Mouse (Mus musculus) skeletal muscle tissue, adult 2 months (tissue): ENCODE results near the gene Ptpa.

Experiments used
- DNase-seq: peaks from one replicate; pipeline ENCODE4 v3.0.0-alpha.2; 2012; ENCODE audit warnings: low read depth, low spot score

Ptpa gene

GRCm38 (mm10) chr2:30463341-30463761 lies 47.5 kb downstream of the Ptpa start:
- no peak for DNase-seq

GRCm38 (mm10) chr2:30463904-30464330 lies 48.1 kb downstream of the Ptpa start:
- peak; percentile 86 for DNase-seq

GRCm38 (mm10) chr2:30464411-30464810 lies 48.6 kb downstream of the Ptpa start:
- peak; percentile 57 for DNase-seq

GRCm38 (mm10) chr2:30466787-30467186 lies 50.9 kb downstream of the Ptpa start:
- no peak for DNase-seq

- DNase-seq: no peak
Measured at GRCm38 (mm10) chr2:30469009-30469408, 53.2 kb downstream of the Ptpa start.

- peak; percentile 60 for DNase-seq
Measured at GRCm38 (mm10) chr2:30469796-30470142, 53.9 kb downstream of the Ptpa start.

- DNase-seq: peak; percentile 74
Measured at GRCm38 (mm10) chr2:30470143-30470946, 54.5 kb downstream of the Ptpa start.

GRCm38 (mm10) chr2:30471051-30471450 lies 55.2 kb downstream of the Ptpa start:
- no peak for DNase-seq

GRCm38 (mm10) chr2:30471795-30472720 lies 56.2 kb downstream of the Ptpa start:
- DNase-seq: peak; percentile 86

- no peak for DNase-seq
Measured at GRCm38 (mm10) chr2:30472731-30473351, 57.0 kb downstream of the Ptpa start.

GRCm38 (mm10) chr2:30473431-30474031 lies 57.7 kb downstream of the Ptpa start:
- DNase-seq: no peak

- peak; percentile 93 for DNase-seq
Measured at GRCm38 (mm10) chr2:30474039-30474438, 58.2 kb downstream of the Ptpa start, which contains the start of gene Ier5l. Gene Ier5l, minus strand, starts transcription at chr2:30474219.

- no peak for DNase-seq
Measured at GRCm38 (mm10) chr2:30474776-30475175, 58.9 kb downstream of the Ptpa start.

- DNase-seq: no peak
Measured at GRCm38 (mm10) chr2:30475457-30475856, 59.6 kb downstream of the Ptpa start.

- no peak for DNase-seq
Measured at GRCm38 (mm10) chr2:30476241-30476640, 60.4 kb downstream of the Ptpa start.

GRCm38 (mm10) chr2:30478526-30478925 lies 62.7 kb downstream of the Ptpa start:
- DNase-seq: no peak

- peak; percentile 70 for DNase-seq
Measured at GRCm38 (mm10) chr2:30487597-30487996, 71.8 kb downstream of the Ptpa start.

- DNase-seq: no peak
Measured at GRCm38 (mm10) chr2:30490384-30490783, 74.5 kb downstream of the Ptpa start.

- no peak for DNase-seq
Measured at GRCm38 (mm10) chr2:30495000-30495908, 79.4 kb downstream of the Ptpa start.
